Mouse (Mus musculus): ENCODE results near the gene Chpf2.

- no peak for TF ChIP-seq CTCF (IDR thresholded peaks at IDR 0.05; ENCODE audit: insufficient read depth, low read length)
- TF ChIP-seq POLR2A (IDR thresholded peaks at IDR 0.05; ENCODE audit: borderline replicate concordance, extremely low read depth, low read depth, low read length): no peak
These were observed 11.5 kb downstream of the Chpf2 start for GRCm38 (mm10) chr5:24597901-24598569.

Measured in lung, adult 2 months (tissue).